Mouse (Mus musculus) hindbrain, embryonic 11.5 days (tissue): ENCODE measurements around the gene Lman1l. TPM values are rescaled to one million over a fixed set of nuclear protein-coding genes. Genes with fewer than 3 reads are reported as not detected.
A peak's percentile ranks its signal among the peaks of the same experiment; 100 is the strongest.

Experiments
- ATAC-seq: fragments of 200-750 bp; cut with Nextera tagmentation; 2 replicates; pipeline ENCODE4 v1.8.0; 2017; ENCODE audit warnings: mild to moderate bottlenecking, moderate TSS enrichment, moderate library complexity; ENCODE audit not compliant: low FRiP score
- DNase-seq: peaks from one replicate; pipeline ENCODE4 v3.0.0-alpha.2; 2015; ENCODE audit warnings: low spot score
- H3K27ac ChIP-seq: fragments of 300-500 bp; sonication (generic); 2 replicates; pipeline ENCODE4 v1.5.1; 2014; ENCODE audit warnings: mild to moderate bottlenecking, low read depth, low read length
- H3K27me3 ChIP-seq: fragments of 300-500 bp; sonication (generic); 2 replicates; pipeline ENCODE4 v1.6.1; 2014; ENCODE audit warnings: mild to moderate bottlenecking, low read length, moderate library complexity, mixed read lengths; ENCODE audit not compliant: control insufficient read depth, insufficient read depth
- H3K36me3 ChIP-seq: fragments of 300-500 bp; sonication (generic); 2 replicates; pipeline ENCODE4 v1.6.1; 2014; ENCODE audit warnings: mild to moderate bottlenecking, low read length, moderate library complexity, mixed read lengths; ENCODE audit not compliant: control insufficient read depth, insufficient read depth
- H3K4me1 ChIP-seq: fragments of 300-500 bp; sonication (generic); replicated peaks from 2 replicates; pipeline ENCODE4 v1.6.1; 2014; ENCODE audit warnings: low read length, mixed read lengths; ENCODE audit not compliant: control insufficient read depth, insufficient read depth
- H3K4me2 ChIP-seq: fragments of 300-500 bp; sonication (generic); replicated peaks from 2 replicates; pipeline ENCODE4 v1.6.1; 2014; ENCODE audit warnings: mild to moderate bottlenecking, low read depth, low read length
- H3K4me3 ChIP-seq: fragments of 300-500 bp; sonication (generic); 2 replicates; pipeline ENCODE4 v1.5.1; 2014; ENCODE audit warnings: low read depth, low read length
- H3K9ac ChIP-seq: fragments of 300-500 bp; sonication (generic); 2 replicates; pipeline ENCODE4 v1.6.1; 2014; ENCODE audit warnings: low read depth, low read length
- H3K9me3 ChIP-seq: fragments of 300-500 bp; sonication (generic); 2 replicates; pipeline ENCODE4 v1.6.1; 2016; ENCODE audit warnings: low read length; ENCODE audit not compliant: control insufficient read depth
- WGBS: fragments of 180-500 bp; shearing (Covaris S2); extraction: QIAGEN DNeasy Blood & Tissue Kit; methylation state at CpG from one replicate; pipeline ENCODE4 v1.1.7; 2014; 5-methylcytosine and 5-hydroxymethylcytosine counted together
- polyA plus RNA-seq: library from polyadenylated mRNA; unstranded; fragments of >200 nt; fragmentation: Nextera tagmentation; extraction: Ambion mirVana; gene quantifications from 2 replicates; pipeline ENCODE4 v1.2.1, GENCODE M21; 2014

The Lman1l gene
- polyA plus RNA-seq, 1 experiment from 2014 or later, result not detected

GRCm38 (mm10) chr9:57643169-57643855, 22.7 kb upstream of the Lman1l start:
- DNase-seq (no peak), ATAC-seq (no peak)
- H3K9me3 ChIP-seq, result no peaks in the 10 kb centered on the region
- peaks cover 28% of the 10 kb centered on the region for H3K4me1 ChIP-seq
- peak overlapping the region; percentile 97 for H3K9ac ChIP-seq
- no peaks in the 10 kb centered on the region for H3K36me3 ChIP-seq
- H3K4me3 ChIP-seq, result peak overlapping the region; percentile 96
- no peaks in the 10 kb centered on the region for H3K27me3 ChIP-seq
- no peak overlapping the region for H3K27ac ChIP-seq
- peak overlapping the region; percentile 87 for H3K4me2 ChIP-seq
- WGBS, result 65% methylated on average over 9 of the region's 9 CpGs

GRCm38 (mm10) chr9:57641775-57642550, 21.4 kb upstream of the Lman1l start:
- Histone ChIP-seq H3K9me3 (no peaks in the 10 kb centered on the region), H3K4me2 (no peak overlapping the region), H3K27me3 (no peaks in the 10 kb centered on the region), H3K9ac (no peak overlapping the region; the same call in 1 of the 2 replicates), H3K4me3 (no peak overlapping the region), H3K4me1 (peaks cover 28% of the 10 kb centered on the region), H3K36me3 (no peaks in the 10 kb centered on the region), H3K27ac (no peak overlapping the region)
- DNase-seq (no peak), ATAC-seq (no peak)
- WGBS, result 87% methylated on average over 13 of the region's 13 CpGs

GRCm38 (mm10) chr9:57641022-57641421, 20.4 kb upstream of the Lman1l start:
- Histone ChIP-seq H3K4me1 (peaks cover 28% of the 10 kb centered on the region), H3K9me3 (no peaks in the 10 kb centered on the region), H3K9ac (no peak overlapping the region), H3K27me3 (no peaks in the 10 kb centered on the region), H3K4me2 (no peak overlapping the region), H3K36me3 (no peaks in the 10 kb centered on the region; the same call in 1 of the 2 replicates), H3K4me3 (no peak overlapping the region), H3K27ac (no peak overlapping the region)
- no peak for DNase-seq
- WGBS, result 84% methylated on average over 1 of the region's 1 CpGs
- ATAC-seq, result no peak

- Histone ChIP-seq H3K4me3 (no peak overlapping the region), H3K4me2 (peak overlapping the region; percentile 11; the same call in 1 of the 2 replicates), H3K36me3 (no peaks in the 10 kb centered on the region; the same call in 1 of the 2 replicates), H3K27me3 (no peaks in the 10 kb centered on the region), H3K9ac (no peak overlapping the region), H3K9me3 (no peaks in the 10 kb centered on the region), H3K27ac (peak overlapping the region; percentile 27; the same call in 1 of the 2 replicates), H3K4me1 (peaks cover 28% of the 10 kb centered on the region)
- DNase-seq (no peak), ATAC-seq (no peak)
- WGBS, result 45% methylated on average over 15 of the region's 15 CpGs
Measured at GRCm38 (mm10) chr9:57640384-57640783, 19.8 kb upstream of the Lman1l start.

- Histone ChIP-seq H3K27me3 (no peaks in the 10 kb centered on the region), H3K4me2 (no peak overlapping the region; the same call in 1 of the 2 replicates), H3K9ac (0 out of 2 replicates have a peak overlapping the region, but pooled peaks have one; percentile 7), H3K27ac (peak overlapping the region; percentile 27; the same call in 1 of the 2 replicates), H3K4me3 (no peak overlapping the region), H3K9me3 (no peaks in the 10 kb centered on the region), H3K36me3 (no peaks in the 10 kb centered on the region; the same call in 1 of the 2 replicates), H3K4me1 (peaks cover 28% of the 10 kb centered on the region)
- no peak for ATAC-seq
- no peak for DNase-seq
- WGBS, result 77% methylated on average over 5 of the region's 5 CpGs
Measured at GRCm38 (mm10) chr9:57639661-57640328, 19.2 kb upstream of the Lman1l start.

- Histone ChIP-seq H3K4me3 (no peak overlapping the region), H3K27me3 (no peaks in the 10 kb centered on the region), H3K36me3 (no peaks in the 10 kb centered on the region; the same call in 1 of the 2 replicates), H3K4me1 (peaks cover 26% of the 10 kb centered on the region), H3K9ac (no peak overlapping the region), H3K9me3 (no peaks in the 10 kb centered on the region), H3K27ac (peak overlapping the region; percentile 30), H3K4me2 (no peak overlapping the region)
- no peak for DNase-seq
- WGBS, result 45% methylated on average over 8 of the region's 8 CpGs
- ATAC-seq, result no peak
Measured at GRCm38 (mm10) chr9:57638651-57639459, 18.3 kb upstream of the Lman1l start.

GRCm38 (mm10) chr9:57637741-57638322, 17.3 kb upstream of the Lman1l start:
- H3K4me2 ChIP-seq, result no peak overlapping the region
- no peaks in the 10 kb centered on the region; the same call in 1 of the 2 replicates for H3K36me3 ChIP-seq
- no peak overlapping the region for H3K9ac ChIP-seq
- H3K27me3 ChIP-seq, result no peaks in the 10 kb centered on the region
- 61% methylated on average over 6 of the region's 6 CpGs for WGBS
- 0 out of 2 replicates have a peak overlapping the region, but pooled peaks have one; percentile 36 for H3K27ac ChIP-seq
- no peak overlapping the region for H3K4me3 ChIP-seq
- H3K9me3 ChIP-seq, result no peaks in the 10 kb centered on the region
- ATAC-seq (no peak), DNase-seq (no peak)
- H3K4me1 ChIP-seq, result peaks cover 18% of the 10 kb centered on the region
